Mouse (Mus musculus) limb, embryonic 12.5 days (tissue): Measurements from ENCODE around the gene Lrp6. TPM values are rescaled to one million over a fixed set of nuclear protein-coding genes. Genes with fewer than 3 reads are reported as not detected.
A peak's percentile ranks its signal among the peaks of the same experiment; 100 is the strongest.

Experiments used
- ATAC-seq: fragments of 200-750 bp; cut with Nextera tagmentation; 2 replicates; pipeline ENCODE4 v1.8.0; 2017; ENCODE audit warnings: low read depth, moderate TSS enrichment; ENCODE audit not compliant: insufficient number of reproducible peaks, insufficient read depth, low FRiP score, low TSS enrichment
- H3K27ac ChIP-seq: fragments of 300-500 bp; sonication (generic); 2 replicates; pipeline ENCODE4 v1.5.1; 2016; ENCODE audit warnings: mild to moderate bottlenecking, moderate library complexity
- H3K27me3 ChIP-seq: fragments of 300-500 bp; sonication (generic); 2 replicates; pipeline ENCODE4 v1.6.1; 2016; ENCODE audit warnings: mild to moderate bottlenecking, moderate library complexity
- H3K36me3 ChIP-seq: fragments of 300-500 bp; sonication (generic); 2 replicates; pipeline ENCODE4 v1.6.1; 2016; ENCODE audit warnings: mild to moderate bottlenecking, moderate library complexity
- H3K4me1 ChIP-seq: fragments of 300-500 bp; sonication (generic); replicated peaks from 2 replicates; pipeline ENCODE4 v1.6.1; 2016
- H3K4me2 ChIP-seq: fragments of 300-500 bp; sonication (generic); 2 replicates; pipeline ENCODE4 v1.6.1; 2016; ENCODE audit warnings: mild to moderate bottlenecking, moderate library complexity
- H3K4me3 ChIP-seq: fragments of 300-500 bp; sonication (generic); replicated peaks from 2 replicates; pipeline ENCODE4 v1.5.1; 2016; ENCODE audit warnings: mild to moderate bottlenecking
- H3K9ac ChIP-seq: fragments of 300-500 bp; sonication (generic); replicated peaks from 2 replicates; pipeline ENCODE4 v1.6.1; 2016; ENCODE audit warnings: mild to moderate bottlenecking, moderate library complexity
- H3K9me3 ChIP-seq: fragments of 300-500 bp; sonication (generic); 2 replicates; pipeline ENCODE4 v1.6.1; 2016; ENCODE audit warnings: mild to moderate bottlenecking, moderate library complexity
- WGBS: fragments of 180-500 bp; shearing (Covaris S2); methylation state at CpG from one replicate; pipeline ENCODE4 v1.1.7; 2016; 5-methylcytosine and 5-hydroxymethylcytosine counted together
- polyA plus RNA-seq: library from polyadenylated mRNA; unstranded; fragments of >200 nt; fragmentation: Nextera tagmentation; extraction: Ambion mirVana; gene quantifications from 2 replicates; pipeline ENCODE4 v1.2.1, GENCODE M21; 2016

Gene Lrp6
- polyA plus RNA-seq, 1 experiment from 2014 or later, result 40.8 TPM

DNA sequence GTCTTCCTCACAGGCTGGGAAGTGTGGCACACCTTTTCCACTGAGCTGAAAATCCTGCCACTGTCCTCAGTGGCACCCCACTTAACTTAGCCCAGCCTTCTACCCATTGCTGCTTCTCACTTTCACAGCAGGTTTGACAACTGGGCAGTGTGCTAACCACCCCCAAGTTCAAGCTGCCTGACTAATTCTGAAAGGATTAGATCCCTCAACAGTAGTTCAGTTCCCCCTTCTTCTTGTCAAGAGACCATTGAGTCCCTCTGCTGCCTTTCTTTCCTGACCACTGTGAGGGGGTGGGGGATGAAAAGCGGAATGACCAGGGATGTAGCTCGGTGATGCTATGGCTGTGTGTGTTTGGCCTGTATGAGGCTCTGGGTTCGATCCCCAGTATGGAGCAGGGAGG is 133.5 kb downstream of the Lrp6 start:
- no peaks in the 10 kb centered on the region for H3K27me3 ChIP-seq
- H3K36me3 ChIP-seq, result no peaks in the 10 kb centered on the region
- no peak overlapping the region for H3K4me2 ChIP-seq
- H3K9ac ChIP-seq, result no peak overlapping the region
- peaks cover 35% of the 10 kb centered on the region for H3K4me1 ChIP-seq
- no peak overlapping the region for H3K27ac ChIP-seq
- WGBS, result 83% methylated on average over 3 of the region's 3 CpGs
- H3K9me3 ChIP-seq, result no peaks in the 10 kb centered on the region
- no peak for ATAC-seq
- H3K4me3 ChIP-seq, result no peak overlapping the region

- Histone ChIP-seq H3K4me1 (peaks cover 28% of the 10 kb centered on the region), H3K9me3 (no peaks in the 10 kb centered on the region), H3K27me3 (no peaks in the 10 kb centered on the region), H3K27ac (no peak overlapping the region), H3K4me2 (no peak overlapping the region), H3K4me3 (no peak overlapping the region), H3K36me3 (no peaks in the 10 kb centered on the region), H3K9ac (no peak overlapping the region)
- no peak for ATAC-seq
- WGBS, result 74% methylated on average over 4 of the region's 4 CpGs
Observed at GRCm38 (mm10) chr6:134431583-134431982, 135.2 kb downstream of the Lrp6 start.

- Histone ChIP-seq H3K27me3 (no peaks in the 10 kb centered on the region), H3K9ac (no peak overlapping the region), H3K4me3 (no peak overlapping the region), H3K4me1 (peaks cover 30% of the 10 kb centered on the region), H3K9me3 (no peaks in the 10 kb centered on the region), H3K36me3 (no peaks in the 10 kb centered on the region), H3K4me2 (no peak overlapping the region), H3K27ac (no peak overlapping the region)
- WGBS, result 71% methylated on average over 9 of the region's 9 CpGs
- no peak for ATAC-seq
Observed at GRCm38 (mm10) chr6:134430161-134430799, 136.5 kb downstream of the Lrp6 start.

DNA sequence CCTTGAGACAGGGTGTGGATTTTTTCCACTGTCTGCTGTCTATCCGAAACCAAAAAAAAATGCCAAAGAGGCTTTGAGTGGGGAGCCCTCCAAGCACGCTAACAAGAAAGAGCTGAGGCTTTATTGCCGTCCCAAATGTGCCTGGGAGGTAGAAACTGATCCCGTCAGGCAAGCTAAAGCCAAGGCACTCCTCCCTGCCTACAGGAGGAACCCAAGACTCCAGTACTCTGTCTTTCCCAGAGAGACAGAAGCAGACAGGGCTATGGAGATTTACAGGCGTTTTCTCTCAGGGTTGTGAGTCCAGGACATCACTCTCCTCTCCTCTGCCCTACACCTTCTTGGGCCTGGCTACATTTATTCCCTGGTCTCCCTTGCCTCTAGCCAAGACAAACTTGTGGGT is 138.3 kb downstream of the Lrp6 start:
- no peak overlapping the region for H3K9ac ChIP-seq
- no peak overlapping the region for H3K4me2 ChIP-seq
- WGBS, result 43% methylated on average over 5 of the region's 5 CpGs
- no peaks in the 10 kb centered on the region for H3K27me3 ChIP-seq
- H3K9me3 ChIP-seq, result no peaks in the 10 kb centered on the region
- peak overlapping the region; percentile 47 for H3K27ac ChIP-seq
- H3K4me3 ChIP-seq, result no peak overlapping the region
- H3K36me3 ChIP-seq, result no peaks in the 10 kb centered on the region
- ATAC-seq, result no peak
- H3K4me1 ChIP-seq, result peaks cover 23% of the 10 kb centered on the region

GRCm38 (mm10) chr6:134427165-134427564 is 139.6 kb downstream of the Lrp6 start:
- H3K9me3 ChIP-seq, result no peaks in the 10 kb centered on the region
- no peak overlapping the region for H3K27ac ChIP-seq
- no peak for ATAC-seq
- no peak overlapping the region for H3K4me3 ChIP-seq
- H3K36me3 ChIP-seq, result no peaks in the 10 kb centered on the region
- WGBS, result 75% methylated on average over 3 of the region's 3 CpGs
- no peak overlapping the region for H3K4me2 ChIP-seq
- H3K4me1 ChIP-seq, result peaks cover 23% of the 10 kb centered on the region
- H3K27me3 ChIP-seq, result no peaks in the 10 kb centered on the region
- no peak overlapping the region for H3K9ac ChIP-seq

GRCm38 (mm10) chr6:134425216-134425717 is 141.5 kb downstream of the Lrp6 start:
- no peak overlapping the region for H3K4me2 ChIP-seq

DNA sequence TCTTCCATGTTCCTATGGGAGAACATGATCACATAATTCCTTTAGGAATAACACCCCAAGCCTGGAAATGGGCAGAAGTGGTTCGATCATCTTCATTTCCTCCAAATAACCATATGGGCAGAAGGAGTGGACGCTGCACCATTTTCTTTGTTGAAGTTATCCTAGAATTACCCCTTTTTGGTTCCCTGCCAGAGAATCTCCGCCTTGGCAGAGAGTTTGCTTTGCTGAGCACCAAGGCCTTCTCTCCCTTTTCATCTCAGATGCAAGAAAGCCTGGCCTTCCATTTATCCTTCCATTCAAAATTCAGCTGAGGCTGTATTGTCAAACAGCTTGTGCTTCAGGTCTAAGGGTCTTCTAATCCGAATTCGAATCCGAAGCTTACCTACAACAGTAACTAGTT is 144.8 kb downstream of the Lrp6 start:
- Histone ChIP-seq H3K9me3 (no peaks in the 10 kb centered on the region), H3K9ac (no peak overlapping the region), H3K27ac (no peak overlapping the region), H3K4me3 (no peak overlapping the region), H3K36me3 (no peaks in the 10 kb centered on the region), H3K27me3 (no peaks in the 10 kb centered on the region), H3K4me1 (peaks cover 2% of the 10 kb centered on the region; the same call in 1 of the 2 replicates), H3K4me2 (no peak overlapping the region)
- no peak for ATAC-seq
- 90% methylated on average over 6 of the region's 6 CpGs for WGBS

More at GRCm38 (mm10) chr6:134425216-134425717, 141.5 kb downstream of the Lrp6 start:
- WGBS, result 35% methylated on average over 11 of the region's 11 CpGs
- H3K4me1 ChIP-seq, result peaks cover 19% of the 10 kb centered on the region
- peak; percentile 27; the same call in 1 of the 2 replicates for ATAC-seq
- H3K36me3 ChIP-seq, result no peaks in the 10 kb centered on the region
- H3K9ac ChIP-seq, result no peak overlapping the region
- H3K27me3 ChIP-seq, result no peaks in the 10 kb centered on the region
- H3K4me3 ChIP-seq, result no peak overlapping the region
- no peaks in the 10 kb centered on the region for H3K9me3 ChIP-seq
- H3K27ac ChIP-seq, result no peak overlapping the region

- H3K27ac ChIP-seq, result no peak overlapping the region
- no peaks in the 10 kb centered on the region for H3K4me1 ChIP-seq
- WGBS, result 63% methylated on average over 8 of the region's 8 CpGs
- H3K27me3 ChIP-seq, result no peaks in the 10 kb centered on the region; the same call in 1 of the 2 replicates
- ATAC-seq, result no peak
- H3K36me3 ChIP-seq, result no peaks in the 10 kb centered on the region
- H3K9ac ChIP-seq, result no peak overlapping the region
- no peak overlapping the region for H3K4me2 ChIP-seq
- H3K9me3 ChIP-seq, result no peaks in the 10 kb centered on the region
- no peak overlapping the region for H3K4me3 ChIP-seq
Observed at GRCm38 (mm10) chr6:134420375-134420774, 146.4 kb downstream of the Lrp6 start.

DNA sequence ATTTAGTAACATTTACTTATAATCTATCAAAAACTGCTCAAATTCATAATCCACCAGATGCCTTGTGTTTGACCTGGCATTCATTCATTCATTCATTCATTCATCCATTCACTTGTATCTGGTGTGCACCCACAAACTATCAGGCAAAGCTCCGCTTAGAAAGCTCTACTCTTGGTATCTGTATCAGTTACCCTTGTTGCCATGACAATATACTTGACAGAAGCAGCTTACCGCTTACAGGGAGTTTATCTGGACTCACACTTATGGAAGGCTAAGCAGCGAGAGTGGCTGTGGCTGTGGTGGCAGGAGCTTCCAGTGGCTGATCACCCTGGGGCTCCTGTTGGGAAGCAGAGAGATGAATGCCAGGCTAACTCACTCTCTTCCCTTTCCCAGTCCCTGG is 148.9 kb downstream of the Lrp6 start:
- Histone ChIP-seq H3K27me3 (no peaks in the 10 kb centered on the region; the same call in 1 of the 2 replicates), H3K27ac (no peak overlapping the region), H3K36me3 (no peaks in the 10 kb centered on the region), H3K4me1 (peaks cover 6% of the 10 kb centered on the region; the same call in 1 of the 2 replicates), H3K4me2 (no peak overlapping the region), H3K9me3 (no peaks in the 10 kb centered on the region), H3K4me3 (no peak overlapping the region), H3K9ac (no peak overlapping the region)
- WGBS, result 82% methylated on average over 3 of the region's 3 CpGs
- ATAC-seq, result no peak

DNA sequence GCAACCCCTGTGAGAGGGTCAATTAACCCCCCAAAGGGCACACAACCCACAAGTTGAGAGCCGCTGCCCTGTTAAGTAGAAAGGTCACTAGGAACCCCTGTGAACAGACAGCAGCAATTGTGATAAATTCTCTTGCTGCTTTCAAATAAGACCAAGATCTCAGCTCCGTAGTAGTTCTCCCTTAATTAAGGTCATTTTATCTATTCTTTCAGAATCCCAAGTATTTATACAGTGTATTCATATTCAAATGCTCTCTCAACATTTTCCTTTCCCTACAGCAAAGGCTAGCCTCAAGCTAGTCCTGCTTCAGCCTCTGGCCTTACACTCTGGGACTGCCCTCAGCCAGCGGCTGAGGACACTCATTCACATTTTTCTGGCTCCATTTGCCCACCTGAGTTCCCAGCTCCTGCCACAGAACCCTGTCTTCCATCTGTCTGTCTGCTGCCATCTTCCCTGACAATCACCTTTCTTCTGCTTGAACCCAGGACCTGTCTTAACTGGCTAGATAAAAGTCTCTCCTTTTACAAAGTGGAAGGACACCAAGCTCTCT is 150.1 kb downstream of the Lrp6 start:
- no peak overlapping the region for H3K4me3 ChIP-seq
- no peak overlapping the region for H3K9ac ChIP-seq
- H3K27ac ChIP-seq, result no peak overlapping the region
- no peak for ATAC-seq
- H3K27me3 ChIP-seq, result no peaks in the 10 kb centered on the region; the same call in 1 of the 2 replicates
- peaks cover 6% of the 10 kb centered on the region; the same call in 1 of the 2 replicates for H3K4me1 ChIP-seq
- H3K4me2 ChIP-seq, result no peak overlapping the region
- no peaks in the 10 kb centered on the region for H3K9me3 ChIP-seq
- WGBS, result 53% methylated on average over 3 of the region's 3 CpGs
- no peaks in the 10 kb centered on the region for H3K36me3 ChIP-seq

DNA sequence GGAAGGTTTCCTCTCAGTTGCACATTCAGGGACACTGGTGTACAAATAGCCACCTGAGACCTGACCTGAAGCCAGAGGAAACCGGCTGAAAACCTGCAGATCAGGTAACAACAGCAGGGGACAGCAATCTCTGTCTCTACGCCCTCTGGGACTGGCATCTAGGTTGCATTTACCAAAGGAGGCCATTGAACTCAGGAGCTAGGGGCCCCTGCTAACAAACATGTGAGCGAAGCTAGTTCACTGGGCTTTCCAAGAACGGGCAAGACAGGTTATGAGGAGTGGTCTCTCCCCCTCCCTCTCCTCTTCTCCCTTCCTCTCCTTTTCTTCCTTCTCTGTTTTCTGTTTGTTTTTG is 152.3 kb downstream of the Lrp6 start:
- no peaks in the 10 kb centered on the region for H3K9me3 ChIP-seq
- no peak for ATAC-seq
- H3K27ac ChIP-seq, result no peak overlapping the region
- H3K9ac ChIP-seq, result no peak overlapping the region
- H3K4me1 ChIP-seq, result peaks cover 6% of the 10 kb centered on the region; the same call in 1 of the 2 replicates
- no peak overlapping the region for H3K4me3 ChIP-seq
- H3K36me3 ChIP-seq, result no peaks in the 10 kb centered on the region
- H3K4me2 ChIP-seq, result 0 out of 2 replicates have a peak overlapping the region, but pooled peaks have one; percentile 10
- no peaks in the 10 kb centered on the region; the same call in 1 of the 2 replicates for H3K27me3 ChIP-seq
- 59% methylated on average over 4 of the region's 4 CpGs for WGBS
